Mouse (Mus musculus) telencephalon, adult 2 months (tissue): Measurements from ENCODE around the gene Fbxo8.

ENCODE experiments used
- DNase-seq: peaks from one replicate; pipeline ENCODE4 v3.0.0-alpha.2; 2011; ENCODE audit warnings: low read depth, low spot score

The Fbxo8 gene

DNA sequence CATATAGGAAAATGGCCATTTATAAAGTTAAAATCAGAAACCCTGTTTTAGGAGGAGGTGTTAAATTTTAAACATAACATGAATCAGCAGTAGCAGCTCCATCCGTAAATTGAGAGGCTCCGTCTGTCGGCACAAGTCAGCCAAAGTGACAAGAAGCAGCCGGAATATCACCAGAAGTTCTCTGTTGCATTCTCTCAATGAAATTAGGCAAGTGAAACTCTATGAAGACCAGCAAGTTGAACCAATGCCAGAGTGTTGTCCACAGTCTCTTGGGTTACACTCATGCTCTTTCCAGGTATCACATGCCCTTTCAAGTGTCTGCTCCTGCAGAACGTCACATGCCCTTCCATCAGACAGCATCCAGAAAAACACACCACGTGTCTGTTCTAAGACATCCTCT is 60.8 kb downstream of the Fbxo8 start:
- DNase-seq = no peak

DNA sequence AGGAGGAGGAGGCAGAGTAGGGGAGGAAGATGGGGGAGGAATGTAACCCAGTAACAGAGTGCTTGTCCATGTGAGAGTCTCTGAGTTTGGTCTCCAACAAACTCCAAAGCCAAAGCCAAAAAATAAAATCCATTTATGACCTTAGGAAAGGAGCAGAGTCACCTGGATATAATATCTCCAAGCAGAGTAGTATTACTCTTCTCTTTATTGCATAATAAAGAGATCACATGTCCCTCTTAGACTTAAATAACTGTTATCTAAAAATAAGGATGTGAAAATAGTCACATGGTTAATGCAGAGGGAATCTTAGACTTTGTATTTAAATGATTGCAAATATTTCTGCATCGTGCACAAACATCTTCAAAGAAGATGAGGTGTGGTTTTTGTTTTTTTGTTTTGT is 63.3 kb downstream of the Fbxo8 start:
- DNase-seq = no peak

DNA sequence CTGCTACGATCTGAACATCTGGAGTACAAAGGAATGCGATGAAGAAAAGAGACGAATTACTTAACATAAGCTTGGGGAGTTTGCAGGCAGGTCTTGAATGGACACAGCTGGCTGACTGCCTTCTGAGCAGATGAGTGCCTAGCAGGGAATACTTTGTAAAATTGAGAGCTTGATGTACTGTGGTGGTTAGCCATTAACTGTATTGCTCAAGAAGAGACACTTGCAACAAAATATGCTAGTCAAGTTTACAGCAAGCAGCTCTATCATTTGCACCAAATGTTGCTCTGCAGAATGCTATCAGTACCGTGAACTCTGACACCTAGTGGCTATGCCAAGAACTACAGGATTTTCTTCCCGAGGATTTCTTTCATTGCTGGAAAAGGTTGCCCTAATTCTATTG is 64.1 kb downstream of the Fbxo8 start:
- peak; percentile 26 for DNase-seq

DNA sequence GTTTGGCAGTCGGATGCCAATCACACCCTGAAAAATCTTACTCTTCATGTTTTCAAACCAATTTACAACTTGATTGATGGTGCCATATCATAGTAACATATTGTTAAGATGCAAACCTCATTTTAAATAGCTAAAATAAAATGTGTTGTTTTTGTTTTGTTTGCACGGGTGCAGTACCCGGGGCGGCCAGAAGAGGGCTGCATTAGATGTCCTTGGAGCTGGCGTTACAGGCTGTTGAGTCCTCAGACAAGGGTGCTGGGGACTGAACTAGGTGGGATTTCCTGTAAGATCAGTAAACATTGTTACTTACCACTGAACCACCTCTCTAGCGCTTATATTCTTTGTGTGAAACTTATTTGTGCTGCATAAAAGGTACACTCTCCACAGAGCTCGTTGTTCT is 65.4 kb downstream of the Fbxo8 start:
- no peak for DNase-seq

DNA sequence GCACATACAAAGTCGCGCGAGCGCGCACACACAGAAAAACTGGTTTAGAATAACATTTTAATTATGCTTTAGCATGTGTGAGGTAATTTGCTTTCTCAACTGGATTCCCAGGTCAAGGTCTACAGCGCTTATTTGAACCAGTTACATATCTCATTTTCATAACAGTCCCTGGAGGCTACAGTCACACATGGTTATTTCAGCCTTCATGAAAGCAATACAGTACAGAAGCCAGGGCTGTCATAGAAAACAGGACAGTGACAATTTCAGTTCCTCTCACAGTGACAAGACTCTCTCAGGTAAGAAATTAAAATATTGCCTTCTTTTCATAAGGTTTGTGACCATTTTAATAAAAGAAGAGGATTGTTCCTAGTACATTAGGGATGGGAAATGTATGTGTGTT is 66.4 kb downstream of the Fbxo8 start:
- no peak for DNase-seq

DNA sequence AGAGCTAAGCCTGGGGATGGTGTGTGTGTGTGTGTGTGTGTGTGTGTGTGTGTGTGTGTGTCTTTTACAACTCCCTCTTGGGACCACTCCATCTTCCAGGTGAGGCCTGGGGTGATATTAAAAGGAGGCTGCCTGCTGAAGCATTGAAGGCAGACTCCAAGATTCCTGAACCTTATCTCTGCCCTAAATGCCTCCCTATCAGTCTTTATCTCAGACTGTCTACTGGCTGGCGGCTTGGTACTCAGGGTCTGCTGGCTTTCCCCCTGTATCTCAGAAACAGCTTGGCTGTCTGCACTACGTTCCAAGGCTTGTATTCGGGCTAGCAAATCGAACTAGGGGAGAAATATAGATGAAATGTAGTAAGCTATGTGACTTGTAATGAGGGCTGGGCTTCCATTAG is 68.2 kb downstream of the Fbxo8 start:
- no peak for DNase-seq

DNA sequence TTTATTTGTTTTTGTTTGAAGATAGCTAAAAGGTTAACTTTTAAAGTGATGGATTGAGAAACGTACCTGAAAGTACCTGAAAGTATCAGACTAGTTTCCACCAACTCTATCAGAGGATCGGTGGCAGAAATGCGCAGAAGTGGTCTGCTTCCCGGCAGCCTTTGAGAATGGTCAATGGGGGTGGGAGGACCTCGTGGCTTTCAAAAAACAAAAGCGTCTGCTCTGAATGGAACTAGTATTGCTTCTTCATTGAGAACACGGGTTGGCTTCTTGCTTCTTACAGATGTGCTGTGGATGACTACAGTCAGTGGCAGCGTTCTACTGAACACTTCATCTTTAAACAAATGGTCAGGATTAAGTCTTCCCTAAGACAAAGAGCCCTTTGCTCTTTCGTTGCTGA is 68.7 kb downstream of the Fbxo8 start:
- DNase-seq = no peak

DNA sequence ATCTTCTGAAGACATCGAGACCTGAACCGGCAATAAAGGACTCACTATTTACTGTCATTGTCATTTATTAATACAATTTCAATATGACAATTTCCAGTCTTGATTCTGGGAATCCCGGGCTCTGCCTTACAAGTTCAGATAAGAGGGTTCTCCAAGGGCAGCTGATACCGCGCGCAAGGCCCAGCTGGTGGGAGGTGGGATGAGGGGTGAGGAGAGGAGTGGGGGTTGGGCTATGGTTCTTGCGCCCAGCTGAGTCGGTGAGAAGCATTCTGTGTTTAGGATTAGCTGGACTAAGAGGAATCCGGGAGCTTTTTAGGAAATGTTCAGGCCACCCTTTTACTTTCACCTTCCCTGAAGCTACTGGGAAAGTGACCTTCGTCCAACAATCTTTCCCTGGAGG is 69.8 kb downstream of the Fbxo8 start:
- DNase-seq = no peak

DNA sequence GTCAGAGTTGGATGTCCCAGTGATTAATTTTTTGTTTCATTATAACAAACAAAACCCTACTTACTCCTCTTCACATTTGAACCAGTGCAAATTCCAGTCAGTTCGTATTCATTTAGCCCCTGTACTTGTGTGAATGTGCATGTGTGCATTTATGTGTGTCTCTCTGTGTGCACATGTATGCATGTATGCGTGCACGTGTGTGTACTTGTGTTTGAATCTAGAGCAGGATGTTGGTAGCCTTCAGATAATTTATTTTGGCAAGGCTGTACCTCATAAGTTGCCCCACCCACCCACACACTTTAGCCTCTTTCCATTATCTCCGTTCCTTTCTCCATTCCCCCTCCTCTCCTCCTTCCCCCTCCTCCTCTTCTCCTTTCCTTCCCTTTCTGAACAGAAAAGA is 70.2 kb downstream of the Fbxo8 start:
- no peak for DNase-seq

DNA sequence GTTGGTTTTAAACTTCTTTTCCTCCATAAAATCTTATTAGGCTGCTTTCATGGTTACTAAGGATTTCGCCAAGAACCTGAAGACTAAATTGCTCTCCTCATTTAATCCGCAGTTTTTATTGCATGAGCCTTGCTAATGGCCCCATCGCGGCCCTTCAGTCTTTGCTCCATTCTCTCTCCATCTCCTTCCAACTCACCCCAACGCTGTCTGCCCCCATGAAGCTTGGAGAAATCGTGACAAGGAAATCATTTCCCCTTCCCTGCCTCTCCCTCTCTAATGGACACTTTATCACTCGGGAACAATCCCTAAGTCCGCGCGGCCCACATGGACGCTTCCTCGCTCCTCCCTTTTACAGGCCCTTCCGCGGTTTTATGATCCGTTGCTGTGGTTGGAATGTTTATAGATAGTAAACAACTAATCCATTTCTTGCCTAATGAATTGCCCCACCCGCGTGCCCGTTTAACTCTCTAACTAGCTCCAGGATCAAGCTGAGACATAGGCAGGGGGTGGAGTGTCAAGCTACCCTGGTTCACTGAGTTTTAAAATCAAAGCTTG is 71.7 kb downstream of the Fbxo8 start:
- DNase-seq = no peak

DNA sequence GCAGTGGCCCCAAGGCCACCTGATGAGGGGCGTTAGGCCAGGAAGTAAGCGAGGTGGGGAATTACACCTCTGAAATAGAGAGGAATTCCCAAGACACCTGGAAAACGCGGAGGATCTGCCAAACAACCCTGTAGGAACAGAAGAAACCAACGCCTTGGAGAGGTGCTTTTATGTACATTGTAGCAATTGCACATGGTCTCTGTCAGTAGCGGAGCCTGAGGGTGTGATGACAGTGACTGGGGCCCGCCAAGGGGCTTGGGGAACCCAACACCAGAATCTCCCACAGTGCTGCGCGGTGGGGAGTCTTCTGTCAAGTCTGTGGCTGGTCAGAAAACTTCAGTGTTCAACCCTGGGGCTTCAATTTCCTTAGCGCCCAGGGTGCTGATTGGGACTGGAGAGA is 72.5 kb downstream of the Fbxo8 start:
- DNase-seq = no peak

DNA sequence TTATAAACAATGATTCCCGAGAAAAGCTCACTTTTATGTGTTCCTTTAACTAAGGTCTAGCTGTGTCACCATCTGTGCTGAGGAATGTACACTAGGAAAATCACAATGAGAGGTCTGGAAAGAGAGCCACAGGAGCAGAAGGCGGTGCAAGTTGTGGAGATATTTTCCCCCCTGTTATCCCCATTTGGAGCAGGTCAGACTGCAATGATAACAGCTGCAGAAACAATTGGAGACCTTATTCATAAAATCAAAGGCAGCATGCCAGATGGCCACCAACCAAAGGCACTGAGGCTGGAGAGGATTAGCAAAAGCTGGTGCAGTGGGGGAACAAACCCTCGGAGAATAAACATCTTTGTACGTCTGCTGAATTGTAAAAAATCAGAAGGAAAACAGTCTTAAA is 78.3 kb downstream of the Fbxo8 start:
- DNase-seq = no peak

DNA sequence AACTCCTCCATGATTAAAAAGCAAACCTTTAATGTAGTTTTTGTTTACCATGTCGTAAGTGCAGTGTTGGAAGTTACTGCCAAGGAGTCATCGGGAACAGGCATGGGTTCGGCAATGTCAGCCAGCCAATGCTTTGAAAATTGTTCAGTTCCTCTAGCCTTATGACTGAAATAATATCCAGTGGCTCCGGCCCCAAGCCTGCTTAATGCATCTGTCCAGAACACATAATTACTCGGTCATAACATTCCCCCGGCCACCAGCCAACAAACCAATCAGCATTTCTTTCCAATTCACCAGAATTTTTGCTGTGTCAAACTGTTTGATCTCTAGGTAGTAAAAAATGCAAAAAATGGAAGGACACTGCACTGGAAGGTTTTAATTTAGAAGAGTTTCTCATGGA is 88.4 kb downstream of the Fbxo8 start:
- no peak for DNase-seq
